Mouse (Mus musculus): ENCODE measurements at regions not wholly inside any gene's neighbourhood (a gene's known extent, or its start where the extent isn't known, plus 50 kb on each side); places are given as distances from the start of the nearest gene placed in this dataset.

DNA sequence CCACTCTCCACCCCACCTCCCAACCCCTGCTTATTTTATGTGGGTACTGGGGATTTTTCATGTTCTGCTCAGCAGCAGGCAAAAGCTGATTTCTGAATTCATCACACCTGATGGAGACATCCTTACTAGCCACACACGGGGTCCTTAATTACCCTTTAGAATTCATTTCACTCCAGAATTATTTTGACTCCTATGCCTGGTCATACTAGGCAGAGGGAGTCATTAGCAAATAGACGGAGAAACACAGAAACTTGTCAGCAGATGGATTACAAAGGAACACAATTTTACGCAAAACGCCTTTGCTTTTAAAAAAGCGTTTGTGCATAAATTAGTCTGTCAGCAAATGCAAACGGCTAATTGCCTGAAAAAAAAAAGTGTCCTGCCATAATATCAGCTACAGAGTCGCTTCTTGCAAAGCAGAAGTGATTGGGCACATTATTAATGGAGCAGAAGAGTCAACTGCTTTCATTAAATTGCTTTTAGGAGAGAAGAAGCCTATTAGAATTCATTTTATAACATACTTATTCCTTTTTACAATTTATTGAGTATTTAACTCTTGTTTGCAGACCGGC lies 138.0 kb downstream of the Plekhb2 start:
- TF ChIP-seq POLR2A (IDR thresholded peaks at IDR 0.05; ENCODE audit: insufficient read length, low read depth) (no peak), TCF12 (IDR thresholded peaks at IDR 0.05; ENCODE audit: insufficient read depth, poor library complexity, severe bottlenecking) (no peak), MYOG (IDR thresholded peaks at IDR 0.05; ENCODE audit: control insufficient read depth in 1 of 3, insufficient read depth in 1 of 3, insufficient read length in 2 of 3, low read depth in 2 of 3) (no peak), CEBPB (IDR thresholded peaks at IDR 0.05; ENCODE audit: insufficient read depth, poor library complexity, severe bottlenecking) (no peak), USF1 (IDR thresholded peaks at IDR 0.05; ENCODE audit: low read depth) (no peak)

All from myocyte (in vitro differentiated cells).